Mouse (Mus musculus) small intestine, adult 2 months (tissue): ENCODE results near the gene Napsa. TPM values are rescaled to one million over a fixed set of nuclear protein-coding genes. Genes with fewer than 3 reads are reported as not detected.

Experiments used
- H3K27ac ChIP-seq: fragments of 200-500 bp; 2 replicates; pipeline ENCODE4 v1.5.1; 2012; ENCODE audit warnings: low read depth, low read length, control low read depth, inconsistent platforms; ENCODE audit not compliant: insufficient read depth
- H3K27me3 ChIP-seq: fragments of 200-500 bp; 2 replicates; pipeline ENCODE4 v1.6.1; 2012; ENCODE audit warnings: mild to moderate bottlenecking, moderate library complexity, low read length, inconsistent platforms; ENCODE audit not compliant: control insufficient read depth, insufficient read depth
- H3K36me3 ChIP-seq: fragments of 200-500 bp; 2 replicates; pipeline ENCODE4 v1.6.1; 2012; ENCODE audit warnings: mild to moderate bottlenecking, low read length, control low read depth, inconsistent platforms; ENCODE audit not compliant: control insufficient read depth, insufficient read depth
- H3K4me1 ChIP-seq: fragments of 200-500 bp; 2 replicates; pipeline ENCODE4 v1.6.1; 2012; ENCODE audit warnings: low read length, inconsistent platforms, mixed read lengths; ENCODE audit not compliant: control insufficient read depth, insufficient read depth, insufficient read length
- H3K4me3 ChIP-seq: fragments of 200-500 bp; 2 replicates; pipeline ENCODE4 v1.5.1; 2012; ENCODE audit warnings: low read depth, mild to moderate bottlenecking, control low read depth, inconsistent platforms, low read length, moderate library complexity
- CTCF ChIP-seq: fragments of 200-500 bp; IDR thresholded peaks from 2 replicates; pipeline ENCODE4 v1.5.1; 2012; ENCODE audit warnings: low read depth, mild to moderate bottlenecking, control low read depth, inconsistent platforms, low read length, moderate library complexity, mixed read lengths; ENCODE audit not compliant: insufficient replicate concordance, insufficient read length; ENCODE audit errors: extremely low read depth
- POLR2A ChIP-seq: fragments of 200-500 bp; IDR thresholded peaks from 2 replicates; pipeline ENCODE4 v1.6.1; 2012; ENCODE audit warnings: low read depth, mild to moderate bottlenecking, control low read depth, inconsistent platforms, low read length, moderate library complexity
- WGBS: fragments of 180-500 bp; shearing (Covaris S2); methylation state at CpG from one replicate; pipeline ENCODE4 v1.1.7; 2018; 5-methylcytosine and 5-hydroxymethylcytosine counted together
- polyA plus RNA-seq: library from polyadenylated mRNA; depleted of rRNA; stranded (reverse); fragments of >200 nt; gene quantifications from 2 replicates; pipeline ENCODE4 v1.2.3, GENCODE M21; 2012

The Napsa gene
- polyA plus RNA-seq, 1 experiment, result 11.1 TPM

DNA sequence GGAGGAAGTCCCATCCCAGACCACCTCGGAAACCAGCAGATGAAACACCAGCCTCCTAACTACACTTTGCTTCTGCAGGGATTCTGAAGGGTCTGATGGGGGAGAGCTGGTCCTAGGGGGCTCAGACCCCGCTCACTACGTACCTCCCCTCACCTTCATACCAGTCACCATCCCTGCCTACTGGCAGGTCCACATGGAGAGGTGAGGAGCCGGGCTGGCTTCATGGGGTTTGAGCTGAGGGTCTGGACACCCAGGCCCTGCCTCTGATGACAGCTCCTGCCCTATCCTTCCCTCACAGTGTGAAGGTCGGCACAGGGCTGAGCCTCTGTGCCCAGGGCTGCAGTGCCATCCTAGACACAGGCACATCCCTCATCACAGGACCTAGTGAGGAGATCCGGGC is 12.7 kb downstream of the Napsa start:
- WGBS, result 90% methylated on average over 6 of the region's 6 CpGs
- Histone ChIP-seq H3K4me1 (peaks cover 7% of the 10 kb centered on the region; the same call in 1 of the 2 replicates), H3K4me3 (no peak overlapping the region), H3K36me3 (no peaks in the 10 kb centered on the region), H3K27ac (no peak overlapping the region), H3K27me3 (peaks cover 42% of the 10 kb centered on the region)
- TF ChIP-seq CTCF, result no peak
- no peak for TF ChIP-seq POLR2A

DNA sequence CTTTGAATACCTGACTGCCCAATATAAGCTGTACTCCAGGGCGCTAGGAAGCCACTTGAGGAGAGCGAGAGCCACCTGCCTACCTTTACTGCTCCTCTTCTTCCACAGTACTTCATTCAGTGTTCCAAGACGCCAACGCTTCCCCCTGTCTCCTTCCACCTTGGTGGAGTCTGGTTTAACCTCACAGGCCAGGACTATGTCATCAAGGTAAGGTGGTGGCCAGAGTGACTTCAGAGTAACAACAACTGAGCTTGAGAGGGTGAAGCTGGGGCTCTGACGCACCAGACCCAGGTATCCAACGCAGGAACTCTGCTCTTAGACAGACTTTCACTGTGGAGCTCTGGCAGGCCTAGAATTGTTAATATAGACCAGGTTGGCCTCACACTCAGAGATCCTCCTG is 13.4 kb downstream of the Napsa start:
- peaks cover 9% of the 10 kb centered on the region; the same call in 1 of the 2 replicates for H3K4me1 ChIP-seq
- no peak overlapping the region for H3K27ac ChIP-seq
- H3K36me3 ChIP-seq, result no peaks in the 10 kb centered on the region
- TF ChIP-seq POLR2A (no peak), CTCF (no peak)
- 90% methylated on average over 6 of the region's 6 CpGs for WGBS
- peaks cover 39% of the 10 kb centered on the region for H3K27me3 ChIP-seq
- H3K4me3 ChIP-seq, result no peak overlapping the region

DNA sequence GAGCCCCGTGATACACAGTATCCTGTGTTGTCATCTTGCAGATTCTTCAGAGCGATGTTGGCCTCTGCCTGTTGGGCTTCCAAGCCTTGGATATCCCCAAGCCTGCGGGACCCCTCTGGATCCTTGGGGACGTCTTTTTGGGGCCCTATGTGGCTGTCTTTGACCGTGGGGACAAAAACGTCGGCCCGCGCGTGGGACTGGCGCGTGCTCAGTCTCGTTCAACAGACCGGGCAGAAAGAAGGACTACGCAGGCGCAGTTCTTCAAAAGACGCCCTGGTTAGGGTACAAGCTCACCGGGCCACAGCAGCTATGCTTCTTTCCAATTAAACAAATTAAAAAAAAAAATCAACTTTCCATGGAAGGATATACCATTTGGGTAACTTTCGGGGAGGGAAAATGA is 14.3 kb downstream of the Napsa start:
- no peak overlapping the region for H3K27ac ChIP-seq
- H3K36me3 ChIP-seq, result no peaks in the 10 kb centered on the region
- H3K4me1 ChIP-seq, result peaks cover 17% of the 10 kb centered on the region
- no peak for TF ChIP-seq POLR2A
- no peak for TF ChIP-seq CTCF
- peaks cover 39% of the 10 kb centered on the region for H3K27me3 ChIP-seq
- no peak overlapping the region for H3K4me3 ChIP-seq
- WGBS, result 21% methylated on average over 19 of the region's 19 CpGs

DNA sequence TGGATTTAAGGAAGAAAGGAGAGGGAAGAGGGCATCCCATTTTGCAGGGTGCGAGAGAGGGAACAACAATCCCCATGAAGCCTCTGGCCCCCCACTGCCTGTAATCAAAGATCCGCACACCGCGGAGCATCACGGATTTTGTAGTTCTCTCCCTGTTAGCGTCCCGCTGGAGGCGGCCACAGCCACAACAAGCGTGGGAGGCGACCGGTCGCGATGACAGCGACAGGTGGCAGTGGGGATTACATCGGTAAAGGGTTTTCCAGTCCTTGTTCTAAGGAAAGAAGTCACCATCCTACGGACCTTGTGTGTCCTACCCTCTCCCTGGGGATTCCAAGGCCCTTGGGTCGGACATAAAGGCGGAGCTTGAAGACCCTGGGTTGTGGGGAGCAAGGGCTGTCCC is 14.8 kb downstream of the Napsa start:
- no peak overlapping the region for H3K27ac ChIP-seq
- no peak for TF ChIP-seq POLR2A
- peaks cover 20% of the 10 kb centered on the region for H3K4me1 ChIP-seq
- H3K36me3 ChIP-seq, result no peaks in the 10 kb centered on the region
- H3K4me3 ChIP-seq, result 0 out of 2 replicates have a peak overlapping the region, but pooled peaks have one; percentile 3
- peaks cover 43% of the 10 kb centered on the region for H3K27me3 ChIP-seq
- 2% methylated on average over 18 of the region's 18 CpGs for WGBS

DNA sequence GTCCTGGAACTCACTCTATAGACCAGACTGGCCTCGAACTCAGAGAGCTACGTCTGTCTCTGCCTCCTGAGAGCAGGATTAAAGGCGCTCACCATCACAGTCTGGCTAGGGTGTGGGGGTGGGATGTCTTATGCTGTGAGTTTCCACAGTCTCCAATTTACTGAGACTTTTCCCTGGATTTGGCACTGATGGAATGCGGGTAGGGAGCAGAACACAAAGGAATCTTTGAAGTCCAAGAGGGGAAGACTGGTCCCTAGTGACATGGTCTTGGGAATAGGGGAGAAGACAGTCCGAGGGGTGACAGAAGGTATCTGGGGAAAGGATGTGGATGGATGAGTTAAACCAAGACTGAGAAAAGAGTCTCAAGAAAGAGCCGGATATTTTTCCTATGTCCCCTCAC is 15.5 kb downstream of the Napsa start:
- no peak for TF ChIP-seq POLR2A
- no peak for TF ChIP-seq CTCF
- H3K4me3 ChIP-seq, result no peak overlapping the region
- H3K4me1 ChIP-seq, result peaks cover 20% of the 10 kb centered on the region
- H3K36me3 ChIP-seq, result no peaks in the 10 kb centered on the region
- 47% methylated on average over 6 of the region's 6 CpGs for WGBS
- no peak overlapping the region for H3K27ac ChIP-seq
- peaks cover 44% of the 10 kb centered on the region for H3K27me3 ChIP-seq

DNA sequence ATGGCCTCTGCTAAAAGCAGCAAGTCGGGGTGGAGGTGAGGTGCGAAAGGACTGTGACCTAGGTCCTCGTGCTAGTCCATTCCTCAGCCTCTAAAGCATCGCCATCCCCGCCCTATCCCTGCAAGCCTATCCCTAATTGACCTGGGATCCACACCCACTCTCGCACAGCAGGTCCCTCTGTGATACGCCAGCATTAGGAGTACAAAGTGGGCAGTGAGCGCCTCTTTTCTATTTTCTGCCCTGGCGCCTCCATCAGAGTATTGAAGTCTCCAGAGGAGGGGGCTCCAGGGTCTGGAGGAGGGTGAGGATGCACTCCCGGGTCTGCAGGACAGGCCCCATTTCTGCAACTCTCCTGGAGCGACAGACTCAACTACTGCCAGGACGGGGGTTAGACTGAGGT is 16.2 kb downstream of the Napsa start:
- Histone ChIP-seq H3K27ac (no peak overlapping the region), H3K4me1 (peaks cover 20% of the 10 kb centered on the region), H3K36me3 (no peaks in the 10 kb centered on the region), H3K4me3 (no peak overlapping the region), H3K27me3 (peaks cover 49% of the 10 kb centered on the region)
- 10% methylated on average over 12 of the region's 12 CpGs for WGBS
- TF ChIP-seq CTCF (no peak), POLR2A (no peak)

DNA sequence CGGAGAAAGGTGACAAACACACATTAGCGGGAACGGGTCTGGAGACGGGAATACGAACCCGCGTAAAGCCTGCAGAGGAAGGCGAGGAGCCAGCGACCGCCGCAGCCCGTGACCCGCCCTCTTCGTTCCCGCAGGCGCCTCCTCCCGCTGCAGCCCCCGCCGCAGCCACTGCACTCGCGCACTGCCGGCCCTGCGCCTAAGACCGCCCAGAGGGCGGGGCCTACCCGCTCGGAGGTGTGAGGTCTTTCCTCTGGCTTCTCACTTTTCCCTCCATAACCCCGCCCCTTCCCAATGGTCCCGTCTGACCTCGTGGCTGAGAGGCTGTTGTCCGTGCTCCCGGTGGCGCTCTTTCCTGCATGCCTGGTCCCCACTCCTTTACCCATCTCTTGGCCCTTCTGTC is 17.0 kb downstream of the Napsa start:
- peaks cover 25% of the 10 kb centered on the region for H3K4me1 ChIP-seq
- 1% methylated on average over 33 of the region's 33 CpGs for WGBS
- peaks cover 49% of the 10 kb centered on the region for H3K27me3 ChIP-seq
- no peaks in the 10 kb centered on the region for H3K36me3 ChIP-seq
- no peak overlapping the region for H3K27ac ChIP-seq
- H3K4me3 ChIP-seq, result peak overlapping the region; percentile 61
- TF ChIP-seq CTCF, result no peak
- no peak for TF ChIP-seq POLR2A

DNA sequence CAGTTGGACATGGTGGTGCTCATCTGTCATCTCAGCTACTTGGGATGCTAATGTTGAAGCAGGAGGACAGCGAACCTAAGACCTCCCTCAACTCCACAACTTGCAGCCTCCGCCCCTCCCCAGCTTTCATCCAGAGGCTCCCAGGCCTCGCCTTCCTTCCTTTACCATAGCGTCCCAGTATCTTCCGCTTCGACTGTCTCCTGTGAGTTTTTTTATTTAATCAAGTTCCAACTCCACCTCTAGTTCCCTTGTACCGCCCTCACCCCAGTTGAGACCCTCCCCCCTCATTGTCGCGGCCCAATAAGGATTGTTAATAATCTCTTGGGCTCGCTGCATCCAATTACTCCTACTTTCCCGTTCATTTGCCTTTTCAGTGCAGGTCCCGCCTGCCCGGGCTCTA is 17.8 kb downstream of the Napsa start:
- Histone ChIP-seq H3K36me3 (no peaks in the 10 kb centered on the region), H3K27ac (no peak overlapping the region), H3K4me1 (peaks cover 25% of the 10 kb centered on the region), H3K4me3 (no peak overlapping the region), H3K27me3 (peaks cover 49% of the 10 kb centered on the region)
- TF ChIP-seq POLR2A, result no peak
- no peak for TF ChIP-seq CTCF
- WGBS, result 13% methylated on average over 13 of the region's 13 CpGs
